Mouse (Mus musculus): ENCODE measurements around the gene Edn3. TPM values are rescaled to one million over a fixed set of nuclear protein-coding genes. Genes with fewer than 3 reads are reported as not detected.

The Edn3 gene
- total and polyA plus RNA-seq, 3 experiments = not detected

DNA sequence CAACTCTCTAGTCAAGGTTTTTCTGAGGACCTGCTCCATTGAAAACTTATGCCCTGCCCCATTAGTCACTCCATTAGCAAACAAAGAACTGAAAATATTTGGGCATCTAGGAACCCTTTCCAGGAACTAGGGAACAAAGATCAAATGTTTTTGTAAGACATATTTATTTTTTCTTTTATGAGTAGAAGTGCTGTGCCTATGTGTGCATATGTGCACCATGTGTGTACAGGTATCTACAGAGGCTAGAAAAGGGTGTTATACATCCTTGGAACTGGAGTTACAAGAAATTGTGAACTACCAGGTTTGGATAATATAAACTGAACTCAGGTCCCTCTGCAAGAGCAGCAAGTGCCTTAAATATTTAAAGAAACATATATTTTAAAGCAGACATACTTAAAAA, 28.4 kb downstream of the Edn3 start:
- Histone ChIP-seq H3K36me3 (replicated peaks in 1 of 2; ENCODE audit: control insufficient read depth in 1 of 2, insufficient read depth in 1 of 2, low read length in 1 of 2) (no peaks in the 10 kb centered on the region), H3K27me3 (replicated peaks) (no peaks in the 10 kb centered on the region), H3K9me3 (replicated peaks; ENCODE audit: low read length) (no peaks in the 10 kb centered on the region), H3K4me1 (ENCODE audit: control insufficient read depth in 1 of 2, insufficient read depth in 2 of 2) (no peaks in the 10 kb centered on the region), H3K4me2 (ENCODE audit: insufficient read depth, low read depth, poor library complexity, severe bottlenecking) (no peak overlapping the region), H3K79me2 (replicated peaks; ENCODE audit: control insufficient read depth, extremely low read depth, insufficient read depth, poor library complexity, severe bottlenecking) (no peaks in the 10 kb centered on the region), H3K9ac (ENCODE audit: insufficient read depth, low read depth) (no peak overlapping the region), H3K4me3 (replicated peaks in 1 of 3; ENCODE audit: low read depth in 2 of 3, low read length in 2 of 3, poor library complexity in 1 of 3) (no peak overlapping the region), H3K27ac (ENCODE audit: insufficient read depth, low read depth) (no peak overlapping the region)
- dilution Hi-C loops (cut with MboI; ENCODE audit: extremely low pct_ligation_motif_present, extremely low pct_unique_long_range_greater_than_20kb, low sequenced_read_pairs) = no loop called here
- no peak for DNase-seq (ENCODE audit: extremely low read depth)
- in situ Hi-C loops (cut with MboI; ENCODE audit: low pct_ligation_motif_present, low pct_unique_long_range_greater_than_20kb, low sequenced_read_pairs) = no loop called here
- TF ChIP-seq KAT2A (IDR thresholded peaks at IDR 0.05; ENCODE audit: insufficient replicate concordance, low read length) (no peak), JUN (IDR thresholded peaks at IDR 0.05; ENCODE audit: insufficient read depth, low read depth, low read length) (no peak), TCF12 (IDR thresholded peaks at IDR 0.05; ENCODE audit: low read depth, low read length) (no peak), MAFK (IDR thresholded peaks at IDR 0.05; ENCODE audit: insufficient replicate concordance, low read length) (no peak), BHLHE40 (IDR thresholded peaks at IDR 0.05; ENCODE audit: low read depth, low read length) (no peak), EP300 (IDR thresholded peaks at IDR 0.05; ENCODE audit: low read length) (no peak), ZNF384 (IDR thresholded peaks at IDR 0.05; ENCODE audit: low read depth, low read length) (no peak), ZKSCAN1 (IDR thresholded peaks at IDR 0.05; ENCODE audit: borderline replicate concordance, low read depth, low read length) (no peak), MYC (IDR thresholded peaks at IDR 0.05; ENCODE audit: low read depth, low read length) (no peak), JUND (conservative IDR thresholded peaks at IDR 0.05; ENCODE audit: low read depth, low read length) (no peak), CHD2 (IDR thresholded peaks at IDR 0.05; ENCODE audit: low read length) (no peak), TBP (conservative IDR thresholded peaks at IDR 0.05; ENCODE audit: low read depth, low read length) (no peak), PAX5 (IDR thresholded peaks at IDR 0.05; ENCODE audit: low read length) (no peak), SIN3A (IDR thresholded peaks at IDR 0.05; ENCODE audit: low read length) (no peak), IRF4 (IDR thresholded peaks at IDR 0.05; ENCODE audit: low read depth, low read length) (no peak), HCFC1 (IDR thresholded peaks at IDR 0.05; ENCODE audit: low read depth, low read length) (no peak), CTCF (conservative IDR thresholded peaks at IDR 0.05 in 1 of 2, IDR thresholded peaks at IDR 0.05 in 1 of 2; ENCODE audit: low read depth in 2 of 2, low read length in 2 of 2) (no peak), ZC3H11A (IDR thresholded peaks at IDR 0.05; ENCODE audit: low read depth, low read length) (no peak)

DNA sequence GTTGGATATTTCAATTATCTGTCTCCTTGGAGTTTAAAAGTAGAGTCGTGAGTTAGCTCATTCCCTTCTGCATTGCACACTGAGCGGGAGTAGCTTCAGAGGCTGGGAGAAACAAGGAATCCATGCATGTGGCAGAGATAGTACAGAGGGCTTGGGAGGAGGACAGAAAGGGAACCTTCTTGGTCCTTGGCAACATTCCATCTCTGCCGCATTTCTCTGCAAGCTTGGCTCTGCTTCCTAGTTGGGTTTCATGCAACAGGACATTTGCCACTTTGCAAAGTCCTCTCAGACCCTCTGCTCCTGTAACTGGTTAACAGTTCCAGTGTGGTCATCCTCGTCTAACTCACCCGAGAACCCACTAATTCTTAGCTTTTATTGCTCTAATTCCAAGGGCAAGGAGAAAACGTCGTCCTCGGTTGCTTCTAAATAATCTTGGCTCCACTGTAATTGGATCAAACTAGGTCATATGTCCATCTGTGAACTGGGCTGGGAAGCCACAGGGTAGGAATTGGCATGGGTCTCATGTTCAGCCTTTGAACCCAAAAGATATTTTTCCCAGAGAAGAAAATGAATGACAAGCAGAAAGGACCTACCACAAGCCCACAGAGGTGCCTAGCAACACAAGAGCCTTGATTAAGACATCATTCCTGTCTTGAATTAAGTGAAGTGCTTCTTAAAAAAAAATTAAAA, 32.2 kb downstream of the Edn3 start:
- DNase-seq (ENCODE audit: extremely low read depth) = no peak
- H3K79me2 ChIP-seq (replicated peaks; ENCODE audit: control insufficient read depth, extremely low read depth, insufficient read depth, poor library complexity, severe bottlenecking) = no peaks in the 10 kb centered on the region
- no peak overlapping the region for H3K4me3 ChIP-seq (replicated peaks in 1 of 3; ENCODE audit: low read depth in 2 of 3, low read length in 2 of 3, poor library complexity in 1 of 3)
- TF ChIP-seq EP300 (IDR thresholded peaks at IDR 0.05; ENCODE audit: low read length) (no peak), PAX5 (IDR thresholded peaks at IDR 0.05; ENCODE audit: low read length) (no peak), UBTF (IDR thresholded peaks at IDR 0.05; ENCODE audit: low read depth, low read length) (no peak), MEF2A (IDR thresholded peaks at IDR 0.05; ENCODE audit: borderline replicate concordance, low read depth, low read length) (no peak), RCOR1 (conservative IDR thresholded peaks at IDR 0.05; ENCODE audit: low read depth, low read length) (no peak), NELFE (IDR thresholded peaks at IDR 0.05; ENCODE audit: low read depth, low read length) (no peak), ZC3H11A (IDR thresholded peaks at IDR 0.05; ENCODE audit: low read depth, low read length) (no peak), CTCF (conservative IDR thresholded peaks at IDR 0.05 in 1 of 2, IDR thresholded peaks at IDR 0.05 in 1 of 2; ENCODE audit: low read depth in 2 of 2, low read length in 2 of 2) (no peak), KAT2A (IDR thresholded peaks at IDR 0.05; ENCODE audit: insufficient replicate concordance, low read length) (no peak), USF2 (conservative IDR thresholded peaks at IDR 0.05; ENCODE audit: low read depth, low read length) (no peak), USF1 (IDR thresholded peaks at IDR 0.05; ENCODE audit: low read depth, low read length) (no peak), MYC (IDR thresholded peaks at IDR 0.05; ENCODE audit: low read depth, low read length) (no peak), ETS1 (conservative IDR thresholded peaks at IDR 0.05; ENCODE audit: low read depth, low read length) (no peak), JUND (conservative IDR thresholded peaks at IDR 0.05; ENCODE audit: low read depth, low read length) (no peak), TBP (conservative IDR thresholded peaks at IDR 0.05; ENCODE audit: low read depth, low read length) (no peak), RAD21 (IDR thresholded peaks at IDR 0.05; ENCODE audit: low read depth, low read length) (no peak), JUN (IDR thresholded peaks at IDR 0.05; ENCODE audit: insufficient read depth, low read depth, low read length) (no peak), POLR2A (IDR thresholded peaks at IDR 0.05; ENCODE audit: low read depth, low read length) (no peak), BHLHE40 (IDR thresholded peaks at IDR 0.05; ENCODE audit: low read depth, low read length) (no peak)
- H3K9ac ChIP-seq (ENCODE audit: insufficient read depth, low read depth) = no peak overlapping the region
- no peak overlapping the region for H3K4me2 ChIP-seq (ENCODE audit: insufficient read depth, low read depth, poor library complexity, severe bottlenecking)
- H3K36me3 ChIP-seq (replicated peaks in 1 of 2; ENCODE audit: control insufficient read depth in 1 of 2, insufficient read depth in 1 of 2, low read length in 1 of 2) = no peaks in the 10 kb centered on the region
- dilution Hi-C loops (cut with MboI; ENCODE audit: extremely low pct_ligation_motif_present, extremely low pct_unique_long_range_greater_than_20kb, low sequenced_read_pairs) (no loop called here), in situ Hi-C loops (cut with MboI; ENCODE audit: low pct_ligation_motif_present, low pct_unique_long_range_greater_than_20kb, low sequenced_read_pairs) (no loop called here)
- peaks cover 2% of the 10 kb centered on the region for H3K27me3 ChIP-seq (replicated peaks)
- H3K4me1 ChIP-seq (ENCODE audit: control insufficient read depth in 1 of 2, insufficient read depth in 2 of 2) = no peaks in the 10 kb centered on the region
- H3K27ac ChIP-seq (ENCODE audit: insufficient read depth, low read depth) = no peak overlapping the region
- H3K9me3 ChIP-seq (replicated peaks; ENCODE audit: low read length) = no peaks in the 10 kb centered on the region
